Mouse (Mus musculus) megakaryocyte progenitor cell, adult 5-6 weeks (primary cell): Measurements from ENCODE around the gene Ap2b1. TPM values are rescaled to one million over a fixed set of nuclear protein-coding genes. Genes with fewer than 3 reads are reported as not detected.

Experiments used
- ATAC-seq: replicated peaks from 2 replicates; pipeline ENCODE4 v1.8.0; 2016; ENCODE audit warnings: mild to moderate bottlenecking, moderate TSS enrichment, inconsistent platforms; ENCODE audit not compliant: poor library complexity
- total RNA-seq, 2 experiments: library from RNA; stranded (forward) in 1 of 2; stranded (reverse) in 1 of 2; fragments of 157-497, 149-512 nt in 1 of 2; fragments of 200-1000 nt in 1 of 2; gene quantifications; 2 replicates each; pipeline versions ENCODE4 v1.2.3 to v1.2.4; 2015 to 2017

Ap2b1 gene
- total RNA-seq, 2 experiments from 2014 or later: 51.3 to 58.5 TPM

GRCm38 (mm10) chr11:83440081-83441064 lies 141.5 kb downstream of the Ap2b1 start:
- ATAC-seq: peak; percentile 80

- no peak for ATAC-seq
These were observed 142.4 kb downstream of the Ap2b1 start for GRCm38 (mm10) chr11:83441235-83441634.

- peak; percentile 54 for ATAC-seq
These were observed 143.9 kb downstream of the Ap2b1 start for GRCm38 (mm10) chr11:83442596-83443267.

GRCm38 (mm10) chr11:83443824-83444223 lies 145.0 kb downstream of the Ap2b1 start:
- no peak for ATAC-seq

- ATAC-seq: peak; percentile 9; the same call in 1 of the 2 replicates
These were observed 146.2 kb downstream of the Ap2b1 start for GRCm38 (mm10) chr11:83445001-83445400.

GRCm38 (mm10) chr11:83447612-83448011 lies 148.8 kb downstream of the Ap2b1 start:
- no peak for ATAC-seq

GRCm38 (mm10) chr11:83448021-83448926 lies 149.4 kb downstream of the Ap2b1 start:
- no peak; the same call in 1 of the 2 replicates for ATAC-seq

- ATAC-seq: no peak
These were observed 150.1 kb downstream of the Ap2b1 start for GRCm38 (mm10) chr11:83448927-83449236.

- ATAC-seq: no peak
These were observed 150.5 kb downstream of the Ap2b1 start for GRCm38 (mm10) chr11:83449298-83449697.

GRCm38 (mm10) chr11:83450550-83450949 lies 151.7 kb downstream of the Ap2b1 start:
- no peak for ATAC-seq

- no peak for ATAC-seq
These were observed 152.5 kb downstream of the Ap2b1 start for GRCm38 (mm10) chr11:83451281-83451680.

- ATAC-seq: peak; percentile 67
These were observed 155.7 kb downstream of the Ap2b1 start for GRCm38 (mm10) chr11:83454548-83454947.

Other genes with a start within 250 kb of the Ap2b1 start
- 13.3 and 20.8 TPM in 2 replicates for gene Slfn2, start 233.9 kb upstream of the Ap2b1 start, total RNA-seq (2015)
- 38.8 and 50.9 TPM in 2 replicates for gene Slfn2, start 233.9 kb upstream of the Ap2b1 start, total RNA-seq (2017)
- 2.7 and 3.3 TPM in 2 replicates for gene Slfn1, start 182.2 kb upstream of the Ap2b1 start, total RNA-seq (2015)
- gene Slfn1, start 182.2 kb upstream of the Ap2b1 start, total RNA-seq (2017): 5.4 and 5.8 TPM in 2 replicates
- gene Slfn4, start 123.8 kb upstream of the Ap2b1 start, total RNA-seq (2015): 19.0 and 22.5 TPM in 2 replicates
- 7.9 and 9.8 TPM in 2 replicates for gene Slfn4, start 123.8 kb upstream of the Ap2b1 start, total RNA-seq (2017)
- 21.3 and 22.2 TPM in 2 replicates for gene Slfn3, start 107.7 kb upstream of the Ap2b1 start, total RNA-seq (2015)
- 26.4 and 30.4 TPM in 2 replicates for gene Slfn3, start 107.7 kb upstream of the Ap2b1 start, total RNA-seq (2017)
- gene Slfn14, start 12.3 kb upstream of the Ap2b1 start, total RNA-seq (2015): 0.24 TPM in 1 of 2 replicates, not detected in the other
- not detected in 2 replicates for gene Slfn14, start 12.3 kb upstream of the Ap2b1 start, total RNA-seq (2017)
- 12.8 and 13.0 TPM in 2 replicates for gene Pex12, start 3.6 kb downstream of the Ap2b1 start, total RNA-seq (2015)
- gene Pex12, start 3.6 kb downstream of the Ap2b1 start, total RNA-seq (2017): 4.7 and 8.7 TPM in 2 replicates
- gene Rasl10b, start 110.1 kb downstream of the Ap2b1 start, total RNA-seq (2015): not detected in 2 replicates
- gene Rasl10b, start 110.1 kb downstream of the Ap2b1 start, total RNA-seq (2017): 0.14 TPM in 1 of 2 replicates, not detected in the other
- gene Gas2l2, start 130.4 kb downstream of the Ap2b1 start, total RNA-seq (2015): 0.15 and 0.30 TPM in 2 replicates
- 0.20 and 0.21 TPM in 2 replicates for gene Gas2l2, start 130.4 kb downstream of the Ap2b1 start, total RNA-seq (2017)
- gene 1700020L24Rik, start 138.7 kb downstream of the Ap2b1 start, total RNA-seq (2015): 30.8 and 38.7 TPM in 2 replicates
- gene 1700020L24Rik, start 138.7 kb downstream of the Ap2b1 start, total RNA-seq (2017): 77.0 and 80.6 TPM in 2 replicates
- 4.7 and 7.2 TPM in 2 replicates for gene Mmp28, start 164.0 kb downstream of the Ap2b1 start, total RNA-seq (2015)
- gene Mmp28, start 164.0 kb downstream of the Ap2b1 start, total RNA-seq (2017): 3.4 and 5.0 TPM in 2 replicates
- gene Taf15, start 174.1 kb downstream of the Ap2b1 start, total RNA-seq (2015): 68.8 and 73.2 TPM in 2 replicates
- gene Taf15, start 174.1 kb downstream of the Ap2b1 start, total RNA-seq (2017): 25.2 and 49.7 TPM in 2 replicates
- gene Heatr9, start 223.2 kb downstream of the Ap2b1 start, total RNA-seq (2015): not detected in 2 replicates
- not detected in 2 replicates for gene Heatr9, start 223.2 kb downstream of the Ap2b1 start, total RNA-seq (2017)
- 1.1 and 4.7 TPM in 2 replicates for gene Ccl5, start 231.5 kb downstream of the Ap2b1 start, total RNA-seq (2015)
- gene Ccl5, start 231.5 kb downstream of the Ap2b1 start, total RNA-seq (2017): 0.92 and 3.2 TPM in 2 replicates